Mouse (Mus musculus) spleen, postnatal 4 days (tissue): ENCODE results near the gene Pde1b.
A peak's percentile ranks its signal among the peaks of the same experiment; 100 is the strongest.

Experiments
- DNase-seq, 2 experiments: peaks; one replicate each; pipeline ENCODE4 v3.0.0; 2022; ENCODE audit warnings: low spot score in 2 of 2

The Pde1b gene

GRCm38 (mm10) chr15:103551053-103551452 lies 48.2 kb downstream of the Pde1b start:
- peak in 1 of 2 experiments; percentile 30 for DNase-seq

DNA sequence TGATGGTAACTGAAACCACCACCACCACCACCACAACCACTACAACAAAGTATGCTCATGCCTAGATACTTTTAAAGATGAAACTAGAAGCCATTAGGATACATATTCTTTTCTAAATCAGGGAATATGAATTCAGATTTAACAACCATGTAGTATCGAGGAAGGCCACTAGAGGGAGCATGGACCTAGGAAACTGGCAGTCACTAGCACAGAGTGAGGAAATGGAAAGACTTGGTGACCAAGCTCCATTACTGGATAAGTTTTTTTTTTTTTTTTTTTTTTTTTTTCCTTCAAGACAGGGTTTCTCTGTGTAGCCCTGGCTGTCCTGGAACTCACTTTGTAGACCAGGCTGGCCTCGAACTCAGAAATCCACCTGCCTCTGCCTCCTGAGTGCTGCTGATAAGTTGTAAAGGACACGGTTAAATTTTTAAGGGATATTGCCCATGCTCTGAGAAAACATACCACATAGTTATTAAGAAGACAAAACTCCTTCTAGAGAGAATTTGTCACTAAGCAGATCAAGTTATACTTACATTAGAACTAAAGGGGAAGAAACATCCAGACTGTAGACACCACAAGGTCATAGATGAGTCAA lies 49.4 kb downstream of the Pde1b start:
- DNase-seq = peak in 1 of 2 experiments; percentile 64

GRCm38 (mm10) chr15:103564981-103565380 lies 62.1 kb downstream of the Pde1b start, which contains the start of gene Glycam1:
Gene Glycam1 (minus strand): TSS chr15:103565081.
- DNase-seq = no peak
